Mouse (Mus musculus) midbrain, embryonic 15.5 days (tissue): ENCODE results near the gene Camta1. TPM values are rescaled to one million over a fixed set of nuclear protein-coding genes. Genes with fewer than 3 reads are reported as not detected.

ENCODE experiments used
- ATAC-seq: fragments of 200-750 bp; cut with Nextera tagmentation; replicated peaks from 2 replicates; pipeline ENCODE4 v1.8.0; 2017; ENCODE audit warnings: moderate TSS enrichment
- H3K27ac ChIP-seq: fragments of 300-500 bp; sonication (generic); 2 replicates; pipeline ENCODE4 v1.5.1; 2015; ENCODE audit warnings: mild to moderate bottlenecking, inconsistent platforms
- H3K27me3 ChIP-seq: fragments of 300-500 bp; sonication (generic); replicated peaks from 2 replicates; pipeline ENCODE4 v1.6.1; 2015; ENCODE audit warnings: inconsistent platforms
- H3K36me3 ChIP-seq: fragments of 300-500 bp; sonication (generic); replicated peaks from 2 replicates; pipeline ENCODE4 v1.6.1; 2015; ENCODE audit warnings: inconsistent platforms
- H3K4me1 ChIP-seq: fragments of 300-500 bp; sonication (generic); 2 replicates; pipeline ENCODE4 v1.6.1; 2015; ENCODE audit warnings: inconsistent platforms
- H3K4me2 ChIP-seq: fragments of 300-500 bp; sonication (generic); 2 replicates; pipeline ENCODE4 v1.6.1; 2015; ENCODE audit warnings: inconsistent platforms, mild to moderate bottlenecking, moderate library complexity
- H3K4me3 ChIP-seq: fragments of 300-500 bp; sonication (generic); 2 replicates; pipeline ENCODE4 v1.5.1; 2015; ENCODE audit warnings: mild to moderate bottlenecking, inconsistent platforms
- H3K9ac ChIP-seq: fragments of 300-500 bp; sonication (generic); 2 replicates; pipeline ENCODE4 v1.6.1; 2015; ENCODE audit warnings: mild to moderate bottlenecking, inconsistent platforms
- H3K9me3 ChIP-seq: fragments of 300-500 bp; sonication (generic); 2 replicates; pipeline ENCODE4 v1.6.1; 2016; ENCODE audit warnings: inconsistent platforms
- WGBS: fragments of 180-500 bp; shearing (Covaris S2); methylation state at CpG from one replicate; pipeline ENCODE4 v1.1.7; 2015; ENCODE audit warnings: mixed read lengths; 5-methylcytosine and 5-hydroxymethylcytosine counted together
- polyA plus RNA-seq: library from polyadenylated mRNA; unstranded; fragments of >200 nt; fragmentation: Nextera tagmentation; extraction: Ambion mirVana; gene quantifications from 2 replicates; pipeline ENCODE4 v1.2.1, GENCODE M21; 2015

Camta1 gene
- polyA plus RNA-seq, 1 experiment from 2014 or later = 156 TPM

DNA sequence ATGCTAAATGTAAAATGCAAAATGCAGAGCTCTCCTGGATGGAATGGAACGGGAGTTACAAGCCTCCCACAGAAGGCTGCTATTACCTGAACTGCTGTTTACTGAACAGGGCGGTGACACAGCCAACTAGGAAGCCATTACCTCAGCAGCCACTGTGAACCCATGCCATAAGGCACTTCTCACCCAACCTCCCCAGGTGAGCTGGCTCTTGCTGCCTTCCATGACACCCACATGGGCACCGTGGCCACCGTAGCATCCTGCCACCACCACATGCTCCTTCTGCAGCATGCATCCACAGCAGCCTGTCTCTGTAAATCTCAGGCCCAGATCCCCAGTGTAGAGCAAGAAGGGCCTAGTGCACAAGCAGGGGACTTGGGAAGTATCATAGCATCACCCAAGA lies 438.8 kb downstream of the Camta1 start:
- Histone ChIP-seq H3K27ac (no peak overlapping the region), H3K27me3 (no peaks in the 10 kb centered on the region), H3K36me3 (no peaks in the 10 kb centered on the region), H3K4me2 (no peak overlapping the region), H3K4me1 (0 out of 2 replicates have a peak, but pooled peaks cover 3% of the 10 kb centered on the region), H3K9ac (no peak overlapping the region), H3K4me3 (no peak overlapping the region), H3K9me3 (peaks cover 6% of the 10 kb centered on the region; the same call in 1 of the 2 replicates)
- no peak for ATAC-seq
- WGBS = 78% methylated on average over 4 of the region's 4 CpGs

GRCm38 (mm10) chr4:151422361-151422760 lies 439.3 kb downstream of the Camta1 start:
- WGBS = 63% methylated on average over 8 of the region's 8 CpGs
- Histone ChIP-seq H3K27ac (no peak overlapping the region), H3K36me3 (no peaks in the 10 kb centered on the region)

DNA sequence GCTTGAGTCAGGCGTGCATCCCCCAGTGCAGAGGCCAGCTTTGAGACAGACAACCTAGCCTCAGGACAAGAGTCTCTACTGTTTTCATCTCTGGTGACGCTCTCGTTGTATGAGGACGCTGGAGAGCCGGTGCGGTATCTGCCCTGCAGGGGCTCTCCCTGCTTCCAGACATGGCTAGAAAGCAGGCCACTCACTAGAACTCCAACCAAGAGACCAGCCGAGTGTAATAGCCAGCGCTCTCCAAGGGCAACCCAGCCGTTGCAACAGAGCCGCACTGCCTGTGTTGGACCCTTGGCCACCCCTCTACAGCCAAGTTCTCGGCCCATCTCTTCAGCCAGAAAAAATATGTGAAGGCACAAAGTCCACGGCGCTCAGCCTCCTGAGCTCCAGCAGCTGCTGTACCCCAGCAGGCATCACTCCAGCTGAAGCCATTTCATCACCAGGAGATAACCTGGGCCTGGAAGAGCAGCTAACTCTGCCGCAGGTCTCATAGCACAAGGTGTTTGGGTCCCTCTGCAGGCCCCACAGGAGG lies 443.3 kb downstream of the Camta1 start:
- ATAC-seq = no peak
- Histone ChIP-seq H3K4me1 (0 out of 2 replicates have a peak, but pooled peaks cover 3% of the 10 kb centered on the region), H3K27me3 (peaks cover 3% of the 10 kb centered on the region; the same call in 1 of the 2 replicates), H3K9me3 (no peaks in the 10 kb centered on the region), H3K27ac (no peak overlapping the region), H3K4me2 (no peak overlapping the region), H3K4me3 (no peak overlapping the region), H3K9ac (no peak overlapping the region), H3K36me3 (no peaks in the 10 kb centered on the region)
- 66% methylated on average over 14 of the region's 14 CpGs for WGBS

More at GRCm38 (mm10) chr4:151422361-151422760, 439.3 kb downstream of the Camta1 start:
- peaks cover 3% of the 10 kb centered on the region; the same call in 1 of the 2 replicates for H3K9me3 ChIP-seq
- 0 out of 2 replicates have a peak, but pooled peaks cover 3% of the 10 kb centered on the region for H3K4me1 ChIP-seq
- no peaks in the 10 kb centered on the region for H3K27me3 ChIP-seq
- no peak overlapping the region for H3K9ac ChIP-seq
- ATAC-seq = no peak
- H3K4me3 ChIP-seq = no peak overlapping the region
- H3K4me2 ChIP-seq = no peak overlapping the region

GRCm38 (mm10) chr4:151415812-151416211 lies 445.9 kb downstream of the Camta1 start:
- H3K4me3 ChIP-seq = no peak overlapping the region
- H3K4me1 ChIP-seq = peaks cover 21% of the 10 kb centered on the region
- no peak overlapping the region for H3K4me2 ChIP-seq
- no peak overlapping the region for H3K9ac ChIP-seq
- H3K27ac ChIP-seq = no peak overlapping the region
- no peak for ATAC-seq
- 88% methylated on average over 4 of the region's 4 CpGs for WGBS
- peaks cover 3% of the 10 kb centered on the region; the same call in 1 of the 2 replicates for H3K27me3 ChIP-seq
- no peaks in the 10 kb centered on the region for H3K9me3 ChIP-seq
- no peaks in the 10 kb centered on the region for H3K36me3 ChIP-seq

GRCm38 (mm10) chr4:151415376-151415775 lies 446.3 kb downstream of the Camta1 start:
- Histone ChIP-seq H3K27ac (no peak overlapping the region), H3K4me3 (no peak overlapping the region), H3K4me2 (no peak overlapping the region), H3K27me3 (peaks cover 3% of the 10 kb centered on the region; the same call in 1 of the 2 replicates), H3K9me3 (no peaks in the 10 kb centered on the region), H3K9ac (no peak overlapping the region), H3K4me1 (peaks cover 21% of the 10 kb centered on the region), H3K36me3 (no peaks in the 10 kb centered on the region)
- WGBS = 93% methylated on average over 16 of the region's 16 CpGs
- no peak for ATAC-seq

DNA sequence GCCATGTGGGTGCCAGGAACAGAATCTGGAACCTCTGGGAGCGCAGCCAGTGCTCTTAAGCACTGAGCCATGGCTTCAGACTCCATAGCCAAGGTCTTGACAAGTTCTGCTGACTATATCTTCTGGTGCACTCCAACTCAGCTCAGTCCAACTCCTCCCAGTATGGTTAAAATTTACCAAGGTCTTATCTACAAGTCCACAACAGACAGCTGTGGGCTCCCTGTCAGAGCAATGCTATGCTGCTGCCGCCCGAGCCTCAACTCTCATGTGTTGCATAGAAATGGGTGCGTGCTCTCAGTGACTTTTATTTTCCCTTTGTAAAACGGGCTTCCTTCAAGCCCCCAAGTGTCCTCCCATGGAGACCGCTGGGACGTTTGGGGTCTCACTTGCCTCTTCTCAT lies 446.7 kb downstream of the Camta1 start:
- WGBS = 92% methylated on average over 7 of the region's 7 CpGs
- peaks cover 21% of the 10 kb centered on the region for H3K4me1 ChIP-seq
- no peak overlapping the region for H3K27ac ChIP-seq
- peaks cover 3% of the 10 kb centered on the region; the same call in 1 of the 2 replicates for H3K27me3 ChIP-seq
- no peak overlapping the region for H3K4me2 ChIP-seq
- H3K9me3 ChIP-seq = no peaks in the 10 kb centered on the region
- no peak for ATAC-seq
- H3K36me3 ChIP-seq = no peaks in the 10 kb centered on the region
- no peak overlapping the region for H3K9ac ChIP-seq
- H3K4me3 ChIP-seq = no peak overlapping the region

DNA sequence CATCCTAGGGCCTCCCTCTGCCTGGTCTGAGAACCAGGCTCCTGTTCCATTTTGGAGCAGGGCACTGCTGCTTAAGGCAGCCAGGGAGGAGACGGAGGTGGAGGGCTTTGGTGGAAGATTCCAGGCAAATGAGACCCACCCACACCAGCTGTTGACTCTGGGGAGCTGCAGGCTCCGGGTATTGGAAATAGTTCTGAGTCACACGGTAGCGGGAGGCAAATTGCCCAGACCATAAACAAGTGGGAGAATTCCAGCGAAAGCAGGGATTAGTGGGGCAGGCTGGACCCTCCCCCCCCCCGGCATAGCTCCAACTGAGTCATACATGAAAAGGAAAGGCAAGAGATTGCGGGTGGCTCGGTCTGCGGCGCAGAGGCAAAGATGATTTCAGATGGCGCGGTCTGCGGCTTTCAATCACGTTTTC lies 450.0 kb downstream of the Camta1 start:
- ATAC-seq = peak; percentile 50; the same call in 1 of the 2 replicates
- 0 out of 2 replicates have a peak overlapping the region, but pooled peaks have one; percentile 1 for H3K4me2 ChIP-seq
- no peak overlapping the region for H3K4me3 ChIP-seq
- no peaks in the 10 kb centered on the region for H3K9me3 ChIP-seq
- H3K36me3 ChIP-seq = no peaks in the 10 kb centered on the region
- no peak overlapping the region for H3K9ac ChIP-seq
- no peak overlapping the region for H3K27ac ChIP-seq
- H3K4me1 ChIP-seq = peaks cover 21% of the 10 kb centered on the region
- peaks cover 3% of the 10 kb centered on the region; the same call in 1 of the 2 replicates for H3K27me3 ChIP-seq
- 13% methylated on average over 14 of the region's 14 CpGs for WGBS

DNA sequence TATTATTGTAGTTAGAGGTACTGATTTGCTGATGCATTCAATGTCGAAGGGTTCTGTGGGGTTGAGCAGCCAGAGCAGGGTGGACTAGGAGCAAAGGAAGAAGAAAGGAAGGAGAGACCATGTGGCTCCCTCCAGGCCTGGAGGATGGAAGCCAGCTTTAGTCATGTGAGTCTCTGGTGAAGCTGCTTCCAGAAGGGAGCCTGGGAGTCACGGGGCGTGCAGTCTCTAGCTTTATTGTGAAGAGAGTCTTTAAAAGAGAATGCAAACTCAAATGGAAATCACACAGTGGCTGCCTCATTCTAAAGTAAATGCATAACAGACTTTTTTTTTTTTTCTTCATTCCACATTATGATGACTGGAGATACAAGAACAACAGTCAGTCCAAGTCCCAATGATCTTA lies 450.7 kb downstream of the Camta1 start:
- no peak overlapping the region for H3K4me2 ChIP-seq
- H3K27ac ChIP-seq = no peak overlapping the region
- 30% methylated on average over 3 of the region's 3 CpGs for WGBS

GRCm38 (mm10) chr4:151409291-151409690 lies 452.4 kb downstream of the Camta1 start:
- Histone ChIP-seq H3K27ac (no peak overlapping the region), H3K4me3 (no peak overlapping the region), H3K4me2 (no peak overlapping the region), H3K27me3 (peaks cover 2% of the 10 kb centered on the region; the same call in 1 of the 2 replicates), H3K9me3 (no peaks in the 10 kb centered on the region), H3K9ac (no peak overlapping the region), H3K36me3 (no peaks in the 10 kb centered on the region), H3K4me1 (peaks cover 21% of the 10 kb centered on the region)
- 79% methylated on average over 6 of the region's 6 CpGs for WGBS
- no peak for ATAC-seq

More for the DNA sequence above, 450.7 kb downstream of the Camta1 start:
- peaks cover 21% of the 10 kb centered on the region for H3K4me1 ChIP-seq
- no peak overlapping the region for H3K9ac ChIP-seq
- no peaks in the 10 kb centered on the region for H3K9me3 ChIP-seq
- no peak overlapping the region for H3K4me3 ChIP-seq
- H3K36me3 ChIP-seq = no peaks in the 10 kb centered on the region
- H3K27me3 ChIP-seq = peaks cover 3% of the 10 kb centered on the region; the same call in 1 of the 2 replicates
- no peak for ATAC-seq

DNA sequence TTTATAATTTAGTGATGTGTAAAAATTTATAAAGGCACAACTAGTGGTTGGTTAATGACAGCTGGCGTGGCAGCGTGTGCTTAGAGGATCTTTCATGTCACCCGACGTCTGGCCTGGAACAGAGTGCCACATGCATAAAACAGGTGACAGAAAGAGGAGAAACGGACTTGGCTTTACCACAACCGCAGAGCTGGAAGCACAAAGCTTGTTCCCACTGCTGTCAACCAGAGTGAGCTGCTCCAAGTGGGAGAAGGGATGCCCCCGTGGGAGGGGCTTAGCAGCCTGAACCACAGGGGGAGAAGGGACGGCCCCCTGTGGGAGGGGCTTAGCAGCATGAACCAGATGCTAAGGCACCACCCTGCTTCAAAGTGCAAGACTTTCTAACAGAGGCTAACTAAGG lies 452.9 kb downstream of the Camta1 start:
- Histone ChIP-seq H3K36me3 (no peaks in the 10 kb centered on the region), H3K27me3 (no peaks in the 10 kb centered on the region; the same call in 1 of the 2 replicates), H3K4me2 (no peak overlapping the region), H3K4me3 (no peak overlapping the region), H3K27ac (no peak overlapping the region), H3K9me3 (no peaks in the 10 kb centered on the region), H3K4me1 (peaks cover 21% of the 10 kb centered on the region), H3K9ac (no peak overlapping the region)
- no peak for ATAC-seq
- 48% methylated on average over 8 of the region's 8 CpGs for WGBS

DNA sequence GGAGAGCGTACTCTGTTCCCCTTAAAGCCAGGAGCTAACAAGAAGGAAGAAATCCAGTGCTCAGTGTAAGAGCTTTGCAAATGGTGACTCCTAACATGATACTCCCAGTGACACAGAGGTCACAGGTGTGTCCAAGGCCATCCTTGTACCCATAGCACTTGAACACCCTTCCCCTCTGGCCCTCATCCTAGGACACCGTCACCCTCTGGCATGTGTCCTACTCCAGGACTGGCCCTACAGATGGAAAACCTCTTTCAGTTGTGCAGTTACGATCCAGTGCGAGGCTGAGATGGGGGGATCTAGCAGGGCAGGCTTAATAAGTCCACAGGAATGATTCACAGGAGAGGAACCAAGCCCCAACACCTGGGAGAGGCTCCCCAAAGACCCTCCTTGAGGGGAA lies 453.4 kb downstream of the Camta1 start:
- H3K36me3 ChIP-seq = no peaks in the 10 kb centered on the region
- no peak overlapping the region for H3K4me3 ChIP-seq
- H3K9me3 ChIP-seq = no peaks in the 10 kb centered on the region
- no peak overlapping the region for H3K27ac ChIP-seq
- 94% methylated on average over 4 of the region's 4 CpGs for WGBS
- no peaks in the 10 kb centered on the region; the same call in 1 of the 2 replicates for H3K27me3 ChIP-seq
- H3K4me2 ChIP-seq = no peak overlapping the region
- H3K9ac ChIP-seq = no peak overlapping the region
- ATAC-seq = no peak
- H3K4me1 ChIP-seq = peaks cover 21% of the 10 kb centered on the region

DNA sequence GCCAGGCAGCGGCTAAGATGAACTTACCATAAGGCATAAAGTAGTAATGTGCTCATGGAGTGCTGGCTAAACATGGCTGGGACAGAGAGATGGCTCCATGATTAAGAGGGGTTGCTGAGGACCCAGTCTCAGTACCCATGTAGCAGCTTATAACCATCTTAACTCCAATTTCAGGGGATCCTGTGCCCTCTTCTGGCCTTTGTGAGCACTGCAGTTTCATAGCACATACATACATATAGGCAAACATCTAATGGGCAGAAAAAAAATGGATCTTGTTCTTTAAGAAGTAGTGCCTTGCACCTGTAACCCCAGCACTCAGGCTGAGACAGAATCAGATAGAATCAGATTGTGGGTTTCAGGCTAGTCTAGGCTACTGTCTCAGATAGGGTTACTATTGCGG lies 454.5 kb downstream of the Camta1 start:
- H3K9ac ChIP-seq = no peak overlapping the region
- peaks cover 13% of the 10 kb centered on the region for H3K4me1 ChIP-seq
- no peaks in the 10 kb centered on the region; the same call in 1 of the 2 replicates for H3K27me3 ChIP-seq
- H3K4me3 ChIP-seq = no peak overlapping the region
- H3K4me2 ChIP-seq = no peak overlapping the region
- H3K36me3 ChIP-seq = no peaks in the 10 kb centered on the region
- no peak for ATAC-seq
- no peak overlapping the region for H3K27ac ChIP-seq
- H3K9me3 ChIP-seq = no peaks in the 10 kb centered on the region
- 98% methylated on average over 2 of the region's 2 CpGs for WGBS
